Mouse (Mus musculus): ENCODE data around the gene Slc22a3. TPM values are rescaled to one million over a fixed set of nuclear protein-coding genes. Genes with fewer than 3 reads are reported as not detected.

Gene Slc22a3
- polyA plus RNA-seq, 1 experiment from 2014 or later = 1.2 TPM

GRCm38 (mm10) chr17:12385049-12385794, 122.3 kb downstream of the Slc22a3 start:
- Histone ChIP-seq H3K27me3 (ENCODE audit: insufficient read depth, low read length) (no peaks in the 10 kb centered on the region), H3K4me1 (ENCODE audit: insufficient read depth, low read length) (no peaks in the 10 kb centered on the region), H3K27ac (ENCODE audit: low read length) (no peak overlapping the region), H3K9ac (replicated peaks; ENCODE audit: low read length) (no peak overlapping the region), H3K4me3 (ENCODE audit: low read length) (no peak overlapping the region), H3K9me3 (ENCODE audit: low read length) (peaks cover 3% of the 10 kb centered on the region; the same call in 1 of the 2 replicates), H3K36me3 (ENCODE audit: insufficient read depth, low read length) (no peaks in the 10 kb centered on the region), H3K4me2 (replicated peaks; ENCODE audit: low read depth, low read length) (no peak overlapping the region)
- 71% methylated on average over 8 of the region's 8 CpGs for WGBS
- ATAC-seq (ENCODE audit: low FRiP score, low TSS enrichment) = no peak

DNA sequence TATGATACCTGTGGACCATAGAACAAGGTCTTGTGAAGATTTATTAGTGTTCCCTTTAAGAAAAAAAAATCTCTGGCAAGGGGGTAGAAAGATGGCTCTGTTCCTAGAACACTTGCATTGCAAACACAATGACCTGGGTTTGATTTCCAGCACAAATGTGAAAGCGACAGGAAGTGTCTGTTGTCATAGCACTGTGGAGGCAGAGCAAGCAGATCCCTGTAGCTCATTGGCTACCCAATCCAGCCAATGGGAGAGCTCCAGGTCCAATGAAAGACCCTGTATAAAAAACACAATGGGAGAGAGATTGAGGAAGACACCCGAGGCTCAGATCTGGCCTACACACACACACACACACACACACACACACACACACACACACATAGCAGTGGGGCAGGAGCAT, 125.0 kb downstream of the Slc22a3 start:
- no peak overlapping the region for H3K4me3 ChIP-seq (ENCODE audit: low read length)
- no peak overlapping the region for H3K4me2 ChIP-seq (replicated peaks; ENCODE audit: low read depth, low read length)
- ATAC-seq (ENCODE audit: low FRiP score, low TSS enrichment) = no peak
- no peaks in the 10 kb centered on the region for H3K9me3 ChIP-seq (ENCODE audit: low read length)
- no peak overlapping the region for H3K27ac ChIP-seq (ENCODE audit: low read length)
- H3K27me3 ChIP-seq (ENCODE audit: insufficient read depth, low read length) = no peaks in the 10 kb centered on the region
- H3K9ac ChIP-seq (replicated peaks; ENCODE audit: low read length) = no peak overlapping the region
- H3K36me3 ChIP-seq (ENCODE audit: insufficient read depth, low read length) = no peaks in the 10 kb centered on the region
- WGBS = 42% methylated on average over 2 of the region's 2 CpGs
- no peaks in the 10 kb centered on the region for H3K4me1 ChIP-seq (ENCODE audit: insufficient read depth, low read length)

DNA sequence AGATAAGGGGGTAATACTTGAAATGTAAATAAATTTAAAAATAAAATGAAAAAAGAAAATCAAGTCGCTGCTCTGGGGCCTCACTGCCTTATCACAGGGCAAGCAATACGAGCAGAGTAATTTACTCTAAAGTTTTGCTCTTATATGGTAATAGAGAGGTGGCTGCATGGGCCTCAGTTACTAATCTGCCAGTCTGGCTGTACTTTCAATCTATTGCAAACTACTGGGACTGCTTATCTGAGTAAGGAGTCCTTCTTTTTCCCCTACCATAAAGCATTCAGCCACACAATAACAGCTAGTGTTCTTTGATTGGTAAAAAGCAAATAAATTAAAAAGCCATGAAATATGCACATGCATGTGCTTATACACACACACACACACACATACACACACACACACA, 125.9 kb downstream of the Slc22a3 start:
- H3K9me3 ChIP-seq (ENCODE audit: low read length) = no peaks in the 10 kb centered on the region
- H3K4me3 ChIP-seq (ENCODE audit: low read length) = no peak overlapping the region
- H3K9ac ChIP-seq (replicated peaks; ENCODE audit: low read length) = no peak overlapping the region
- no peaks in the 10 kb centered on the region for H3K36me3 ChIP-seq (ENCODE audit: insufficient read depth, low read length)
- no peaks in the 10 kb centered on the region for H3K27me3 ChIP-seq (ENCODE audit: insufficient read depth, low read length)
- no peak for ATAC-seq (ENCODE audit: low FRiP score, low TSS enrichment)
- H3K27ac ChIP-seq (ENCODE audit: low read length) = no peak overlapping the region
- no peaks in the 10 kb centered on the region for H3K4me1 ChIP-seq (ENCODE audit: insufficient read depth, low read length)
- H3K4me2 ChIP-seq (replicated peaks; ENCODE audit: low read depth, low read length) = no peak overlapping the region
- 86% methylated on average over 2 of the region's 2 CpGs for WGBS

DNA sequence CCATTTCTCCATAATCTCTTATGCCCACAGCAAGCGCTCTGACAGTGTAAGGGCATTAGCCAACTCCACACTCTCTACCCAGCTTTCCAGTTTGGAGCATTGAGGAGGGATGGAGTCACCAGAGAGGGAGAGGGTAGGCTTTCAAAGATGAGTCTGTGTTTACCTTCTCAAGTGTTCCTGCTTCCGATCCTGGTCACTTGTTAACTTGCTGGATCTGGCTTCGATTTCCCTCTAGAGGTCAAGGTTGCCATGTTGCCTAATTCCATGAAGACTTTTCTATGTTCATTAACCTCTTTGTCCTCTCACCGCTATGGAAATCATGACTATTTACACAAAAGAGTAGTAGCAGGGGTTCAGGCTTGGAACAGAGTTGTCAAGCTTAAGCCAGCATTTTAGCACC, 127.2 kb downstream of the Slc22a3 start:
- WGBS = 83% methylated on average over 4 of the region's 4 CpGs
- no peak overlapping the region for H3K9ac ChIP-seq (replicated peaks; ENCODE audit: low read length)
- no peaks in the 10 kb centered on the region for H3K4me1 ChIP-seq (ENCODE audit: insufficient read depth, low read length)
- no peaks in the 10 kb centered on the region for H3K9me3 ChIP-seq (ENCODE audit: low read length)
- no peak for ATAC-seq (ENCODE audit: low FRiP score, low TSS enrichment)
- no peak overlapping the region for H3K4me3 ChIP-seq (ENCODE audit: low read length)
- H3K36me3 ChIP-seq (ENCODE audit: insufficient read depth, low read length) = no peaks in the 10 kb centered on the region
- H3K4me2 ChIP-seq (replicated peaks; ENCODE audit: low read depth, low read length) = no peak overlapping the region
- no peaks in the 10 kb centered on the region for H3K27me3 ChIP-seq (ENCODE audit: insufficient read depth, low read length)
- no peak overlapping the region for H3K27ac ChIP-seq (ENCODE audit: low read length)

DNA sequence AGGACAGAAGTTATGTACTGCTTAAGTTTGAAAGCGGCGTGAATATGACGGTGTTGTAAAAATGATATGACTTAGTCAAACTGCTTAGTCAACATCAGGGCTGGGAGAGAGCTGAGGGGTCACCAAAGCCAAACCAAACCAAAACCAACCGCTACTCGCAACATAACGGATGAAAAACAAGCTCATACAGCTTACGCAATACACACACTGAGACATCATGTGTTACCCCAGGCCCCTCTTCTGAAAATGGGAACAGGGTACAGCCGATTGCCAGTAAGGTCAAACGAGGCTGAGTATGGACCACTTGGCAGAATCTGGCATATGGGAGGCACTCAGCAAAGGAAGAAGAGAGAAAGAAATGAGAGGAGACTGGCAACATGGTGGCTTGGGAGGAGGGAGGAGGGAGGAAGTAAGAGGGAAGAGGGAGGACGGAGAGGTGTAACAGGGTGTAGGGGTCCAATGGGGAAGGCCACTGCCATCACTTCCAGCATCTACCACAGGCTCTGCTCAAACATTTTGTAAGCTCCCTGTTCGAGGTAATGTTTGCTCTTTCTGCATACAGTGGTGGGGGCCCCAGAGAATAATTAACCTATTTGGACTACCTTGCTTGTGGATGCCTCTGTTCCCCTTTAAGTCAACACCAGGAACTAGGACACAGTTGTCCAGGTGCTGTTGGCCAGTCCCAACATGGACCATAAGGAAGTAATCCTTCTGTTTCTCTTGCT, 129.4 kb downstream of the Slc22a3 start, which contains the start of gene Plg:
Gene Plg, plus strand, starts transcription at position 628 of the 725 bp plus-strand sequence.
- 88% methylated on average over 11 of the region's 11 CpGs for WGBS
- ATAC-seq (ENCODE audit: low FRiP score, low TSS enrichment) = no peak
- no peaks in the 10 kb centered on the region for H3K36me3 ChIP-seq (ENCODE audit: insufficient read depth, low read length)
- H3K27ac ChIP-seq (ENCODE audit: low read length) = no peak within 1 kb of the TSS
- no peaks in the 10 kb centered on the region for H3K27me3 ChIP-seq (ENCODE audit: insufficient read depth, low read length)
- no peak within 1 kb of the TSS for H3K4me3 ChIP-seq (ENCODE audit: low read length)
- H3K4me1 ChIP-seq (ENCODE audit: insufficient read depth, low read length) = no peaks in the 10 kb centered on the region
- H3K4me2 ChIP-seq (replicated peaks; ENCODE audit: low read depth, low read length) = no peak within 1 kb of the TSS
- no peak within 1 kb of the TSS for H3K9ac ChIP-seq (replicated peaks; ENCODE audit: low read length)
- H3K9me3 ChIP-seq (ENCODE audit: low read length) = no peaks in the 10 kb centered on the region

DNA sequence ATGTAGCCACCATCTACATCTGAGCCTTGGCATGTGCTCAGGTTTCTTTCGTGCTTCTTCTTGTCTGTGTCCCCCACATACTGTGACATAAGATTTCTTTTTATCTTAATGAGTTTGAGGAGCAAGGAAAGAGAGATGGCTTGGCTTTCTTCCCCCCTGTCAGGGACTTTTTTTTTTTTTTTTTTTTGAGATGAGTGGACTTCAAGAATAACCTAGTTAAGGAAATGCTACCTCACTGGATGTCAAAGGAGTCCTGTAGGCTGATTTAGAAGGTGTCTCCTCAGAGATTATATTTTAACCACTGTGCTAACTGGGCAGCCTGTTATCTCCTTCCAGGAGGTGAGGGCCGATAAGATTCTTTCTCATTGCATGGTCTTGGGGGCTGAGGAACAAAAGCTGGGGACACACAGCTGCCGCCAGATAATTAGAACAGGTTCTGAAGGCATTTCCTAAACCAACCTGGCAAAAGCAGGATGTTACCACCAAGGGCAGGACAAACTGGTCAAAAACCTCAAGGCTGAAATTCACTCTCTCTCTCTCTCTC, 133.8 kb downstream of the Slc22a3 start:
- Histone ChIP-seq H3K27ac (ENCODE audit: low read length) (no peak overlapping the region), H3K4me2 (replicated peaks; ENCODE audit: low read depth, low read length) (no peak overlapping the region), H3K4me3 (ENCODE audit: low read length) (no peak overlapping the region), H3K9me3 (ENCODE audit: low read length) (no peaks in the 10 kb centered on the region), H3K9ac (replicated peaks; ENCODE audit: low read length) (no peak overlapping the region), H3K27me3 (ENCODE audit: insufficient read depth, low read length) (no peaks in the 10 kb centered on the region), H3K36me3 (ENCODE audit: insufficient read depth, low read length) (no peaks in the 10 kb centered on the region), H3K4me1 (ENCODE audit: insufficient read depth, low read length) (peaks cover 6% of the 10 kb centered on the region; the same call in 1 of the 2 replicates)
- ATAC-seq (ENCODE audit: low FRiP score, low TSS enrichment) = no peak
- 72% methylated on average over 3 of the region's 3 CpGs for WGBS

DNA sequence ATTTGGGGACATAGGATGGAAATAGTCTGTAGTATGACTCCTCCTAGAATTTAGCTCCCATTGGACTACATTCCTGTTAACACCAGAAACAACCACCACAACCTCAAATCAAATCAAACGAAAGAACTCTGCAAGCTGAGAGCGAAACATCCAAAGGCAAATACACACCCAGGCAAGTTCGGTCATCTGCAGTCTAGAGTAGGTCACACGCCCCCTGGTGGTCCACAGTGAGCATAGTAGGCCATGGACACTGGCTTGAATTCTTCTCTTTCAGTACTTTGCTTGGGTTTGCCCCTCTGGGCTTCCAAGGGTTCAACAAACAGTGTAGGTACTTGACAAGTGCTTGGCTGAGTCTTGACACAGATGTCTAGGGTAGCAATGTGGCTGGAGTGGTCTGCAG, 135.5 kb downstream of the Slc22a3 start:
- 20% methylated on average over 4 of the region's 4 CpGs for WGBS
- Histone ChIP-seq H3K9me3 (ENCODE audit: low read length) (no peaks in the 10 kb centered on the region), H3K4me2 (replicated peaks; ENCODE audit: low read depth, low read length) (peak overlapping the region; percentile 45)

DNA sequence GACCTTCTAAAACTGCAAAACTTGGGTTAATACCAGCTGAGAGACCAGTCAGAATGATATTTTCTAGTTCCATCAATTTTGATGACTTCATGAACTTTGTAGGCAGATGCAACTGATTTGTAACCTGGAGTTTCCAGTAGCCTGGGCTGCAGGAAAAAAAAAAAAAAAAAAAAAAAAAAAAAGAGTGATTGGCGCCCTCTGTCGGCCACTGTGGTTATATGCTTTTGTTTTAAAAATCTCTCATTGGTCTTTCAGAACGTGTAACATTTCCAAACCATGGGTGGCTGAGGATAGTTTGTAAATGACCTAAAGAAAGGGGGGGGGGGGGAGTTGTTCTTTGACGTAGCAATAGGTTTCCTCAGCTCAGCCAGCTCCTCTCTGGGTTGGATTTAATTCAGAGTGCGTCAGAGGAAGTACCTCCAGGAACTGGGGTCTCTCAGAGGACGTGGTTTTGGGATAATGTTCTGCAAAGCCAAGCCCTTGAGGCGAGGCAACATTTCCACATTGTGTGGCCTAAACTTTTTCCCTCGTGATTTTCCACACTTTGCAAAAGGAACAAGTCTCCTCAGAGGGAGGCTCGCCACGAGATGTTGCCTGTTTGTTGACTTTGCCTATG, 136.1 kb downstream of the Slc22a3 start:
- Histone ChIP-seq H3K36me3 (ENCODE audit: insufficient read depth, low read length) (no peaks in the 10 kb centered on the region), H3K4me3 (ENCODE audit: low read length) (no peak overlapping the region; the same call in 1 of the 2 replicates), H3K9ac (replicated peaks; ENCODE audit: low read length) (no peak overlapping the region), H3K4me2 (replicated peaks; ENCODE audit: low read depth, low read length) (peak overlapping the region; percentile 45), H3K4me1 (ENCODE audit: insufficient read depth, low read length) (peaks cover 6% of the 10 kb centered on the region; the same call in 1 of the 2 replicates), H3K9me3 (ENCODE audit: low read length) (no peaks in the 10 kb centered on the region), H3K27ac (ENCODE audit: low read length) (no peak overlapping the region), H3K27me3 (ENCODE audit: insufficient read depth, low read length) (no peaks in the 10 kb centered on the region)
- 37% methylated on average over 10 of the region's 10 CpGs for WGBS
- no peak for ATAC-seq (ENCODE audit: low FRiP score, low TSS enrichment)

More for the DNA sequence above, 135.5 kb downstream of the Slc22a3 start:
- Histone ChIP-seq H3K4me3 (ENCODE audit: low read length) (no peak overlapping the region; the same call in 1 of the 2 replicates), H3K4me1 (ENCODE audit: insufficient read depth, low read length) (peaks cover 6% of the 10 kb centered on the region; the same call in 1 of the 2 replicates), H3K36me3 (ENCODE audit: insufficient read depth, low read length) (no peaks in the 10 kb centered on the region), H3K9ac (replicated peaks; ENCODE audit: low read length) (no peak overlapping the region), H3K27me3 (ENCODE audit: insufficient read depth, low read length) (no peaks in the 10 kb centered on the region), H3K27ac (ENCODE audit: low read length) (no peak overlapping the region)
- ATAC-seq (ENCODE audit: low FRiP score, low TSS enrichment) = 0 out of 2 replicates have a peak, but pooled peaks have one; percentile 44

- no peak for ATAC-seq (ENCODE audit: low FRiP score, low TSS enrichment)
- no peaks in the 10 kb centered on the region for H3K9me3 ChIP-seq (ENCODE audit: low read length)
- H3K4me1 ChIP-seq (ENCODE audit: insufficient read depth, low read length) = peaks cover 6% of the 10 kb centered on the region; the same call in 1 of the 2 replicates
- H3K4me3 ChIP-seq (ENCODE audit: low read length) = no peak overlapping the region
- H3K4me2 ChIP-seq (replicated peaks; ENCODE audit: low read depth, low read length) = no peak overlapping the region
- no peak overlapping the region for H3K27ac ChIP-seq (ENCODE audit: low read length)
- H3K9ac ChIP-seq (replicated peaks; ENCODE audit: low read length) = no peak overlapping the region
- no peaks in the 10 kb centered on the region for H3K27me3 ChIP-seq (ENCODE audit: insufficient read depth, low read length)
- 86% methylated on average over 4 of the region's 4 CpGs for whole genome bisulfite sequencing
- no peaks in the 10 kb centered on the region for H3K36me3 ChIP-seq (ENCODE audit: insufficient read depth, low read length)
Measured at GRCm38 (mm10) chr17:12370289-12370688, 137.2 kb downstream of the Slc22a3 start.

All from kidney, embryonic 16.5 days (tissue).